Mouse (Mus musculus): ENCODE data around the gene Trcg1.

DNA sequence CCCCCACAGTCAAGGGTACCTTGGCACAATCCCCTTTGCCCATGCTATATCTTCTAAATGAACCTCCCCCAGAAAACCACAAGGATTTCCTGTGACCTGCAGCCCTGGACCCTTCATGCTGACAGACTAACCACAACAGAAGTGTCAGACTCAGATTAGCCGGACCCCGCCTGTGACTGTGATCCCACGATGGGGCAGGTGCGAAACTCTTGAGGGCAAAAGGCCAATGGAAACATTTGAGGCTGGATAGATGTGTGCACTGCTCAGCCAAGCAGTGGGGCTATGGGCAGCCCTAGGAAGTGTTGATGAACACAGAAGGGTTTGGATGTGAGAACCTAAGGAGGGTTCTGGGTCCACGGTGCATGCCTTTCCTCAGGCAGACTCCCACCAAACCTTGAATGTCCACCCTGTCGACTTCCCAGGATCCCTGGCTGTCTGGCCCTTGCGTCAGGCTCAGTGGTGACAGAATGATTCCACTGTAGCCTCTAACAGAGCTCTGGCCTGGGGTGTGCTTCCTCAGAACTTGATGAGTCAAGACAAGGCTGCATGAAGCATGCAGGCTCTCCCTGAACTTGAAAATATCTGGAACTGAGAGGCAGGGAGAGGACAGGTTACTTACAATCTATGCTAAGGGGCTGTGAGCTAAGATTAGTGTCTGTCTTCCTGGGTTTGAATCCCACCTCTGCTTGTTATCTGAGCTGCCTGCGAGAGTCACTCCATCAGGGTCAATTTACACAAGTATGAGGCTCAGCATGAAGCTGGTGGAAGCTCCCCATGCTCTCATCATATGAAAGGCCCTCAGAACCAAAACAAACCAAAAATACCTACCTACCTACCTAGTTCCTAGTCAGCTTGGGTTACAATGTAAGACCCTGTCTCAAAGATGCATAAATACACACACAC is 36.8 kb downstream of the Trcg1 start:
- no peak for TF ChIP-seq POLR2A (IDR thresholded peaks at IDR 0.05; ENCODE audit: insufficient read length, low read depth)
- TF ChIP-seq MAX (IDR thresholded peaks at IDR 0.05; ENCODE audit: low read depth) = no peak
- TF ChIP-seq POLR2AphosphoS2 (IDR thresholded peaks at IDR 0.05; ENCODE audit: insufficient read length, low read depth) = no peak
- no peak for TF ChIP-seq SRF (IDR thresholded peaks at IDR 0.05; ENCODE audit: control insufficient read depth, insufficient read length, low read depth)
- peak; percentile 31 for TF ChIP-seq TCF12 (IDR thresholded peaks at IDR 0.05; ENCODE audit: insufficient read depth, poor library complexity, severe bottlenecking)
- no peak for TF ChIP-seq E2F4 (IDR thresholded peaks at IDR 0.05; ENCODE audit: insufficient read depth)
- no peak for TF ChIP-seq TCF3 (IDR thresholded peaks at IDR 0.05; ENCODE audit: insufficient read length, low read depth)

Data from myocyte (in vitro differentiated cells).